Mouse (Mus musculus) cerebellum, postnatal 4 days (tissue): ENCODE results near the gene Dcaf12.

ENCODE experiments used
- DNase-seq, 2 experiments: peaks; one replicate each; pipeline ENCODE4 v3.0.0; 2022; ENCODE audit warnings: low spot score in 2 of 2, mixed read lengths in 1 of 2

The Dcaf12 gene

DNA sequence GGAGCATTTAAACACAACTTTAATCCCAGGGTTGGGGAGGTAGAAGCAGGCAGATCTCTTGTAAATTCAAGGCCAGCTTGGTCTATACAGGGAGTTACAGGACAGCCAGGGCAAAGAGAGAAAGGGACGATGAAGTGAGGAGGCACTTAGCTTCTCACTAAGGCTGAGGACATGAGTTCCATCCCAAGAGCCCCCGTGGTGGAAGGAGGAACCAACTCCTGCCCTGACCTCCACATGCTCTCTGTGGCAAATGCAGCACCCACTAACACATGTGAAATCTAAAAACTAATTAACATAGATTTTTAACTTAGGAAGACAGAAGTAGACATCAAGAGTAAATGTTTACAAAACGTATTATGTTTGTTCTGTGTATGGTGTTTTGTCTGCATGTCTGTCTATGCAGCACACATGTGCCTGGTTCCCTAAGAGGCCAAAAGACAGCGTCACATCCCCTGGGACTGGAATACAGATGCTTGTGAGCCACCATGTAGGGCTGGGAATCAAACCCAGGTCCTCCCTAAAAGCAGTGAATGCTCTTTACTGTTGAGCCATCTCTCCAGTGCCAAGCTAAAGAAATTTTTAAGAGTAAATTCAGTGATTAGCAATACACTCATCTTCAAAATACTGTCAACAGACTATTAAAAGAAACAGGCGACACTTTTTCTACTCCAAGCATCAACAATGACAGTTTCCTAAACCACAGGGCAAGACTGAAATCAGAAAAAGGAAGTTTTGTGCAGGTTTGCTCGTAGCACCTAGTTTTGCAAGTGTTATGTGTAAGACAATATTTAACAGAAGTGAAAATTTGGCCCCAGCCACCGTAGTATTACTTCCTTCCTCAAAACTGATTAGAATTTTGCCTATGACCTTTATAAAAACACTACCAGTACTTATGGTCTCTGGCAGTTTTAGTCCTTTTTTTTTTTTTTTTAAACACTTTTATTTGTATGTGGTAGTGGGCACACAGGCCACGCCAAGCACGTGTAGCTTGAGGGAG, 3.8 kb downstream of the Dcaf12 start:
- DNase-seq, result no peak

- DNase-seq, result no peak
These were observed 7.3 kb downstream of the Dcaf12 start for GRCm38 (mm10) chr4:41307406-41307805.

- DNase-seq, result no peak
These were observed 10.4 kb downstream of the Dcaf12 start for GRCm38 (mm10) chr4:41304302-41304701.

- no peak for DNase-seq
These were observed 11.0 kb downstream of the Dcaf12 start for GRCm38 (mm10) chr4:41303671-41304070.

DNA sequence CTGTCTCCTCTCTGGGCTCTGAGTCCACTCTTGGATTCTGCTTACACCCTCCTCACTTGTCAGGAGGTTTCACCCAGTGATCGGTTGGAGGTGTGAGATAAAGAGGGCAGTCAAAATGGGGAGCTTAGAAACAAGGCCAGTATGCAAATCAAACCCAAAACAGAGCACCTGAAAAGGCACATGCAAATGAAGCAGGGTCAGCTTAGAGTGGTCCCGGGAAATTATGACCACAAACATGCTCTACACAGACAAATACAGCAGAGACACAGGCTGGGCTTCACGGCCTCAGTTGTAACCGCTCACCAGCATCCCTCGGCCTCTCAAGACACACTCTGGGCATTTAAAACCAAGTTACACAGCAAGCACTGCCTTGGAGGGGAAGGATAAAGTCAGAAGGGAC, 15.7 kb downstream of the Dcaf12 start:
- DNase-seq, result no peak

DNA sequence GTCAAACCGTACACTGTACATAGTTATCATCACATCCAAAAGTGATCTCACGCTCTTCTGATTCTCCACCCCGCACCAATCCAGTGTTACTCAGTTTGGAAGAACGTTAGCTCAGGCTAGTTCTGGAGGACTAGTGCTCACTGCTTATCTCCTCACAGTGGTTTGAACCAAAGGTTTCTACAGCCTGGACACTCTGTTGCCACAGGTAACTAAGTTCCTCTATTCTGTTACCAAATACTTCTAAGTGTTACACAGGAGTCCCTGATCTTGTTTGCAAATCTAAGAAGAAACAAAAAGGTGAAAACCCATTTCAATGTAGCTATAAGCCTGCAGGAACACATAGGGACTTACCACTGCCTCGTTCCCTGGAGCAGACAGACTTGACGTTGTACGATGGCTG, 18.7 kb downstream of the Dcaf12 start:
- no peak for DNase-seq

DNA sequence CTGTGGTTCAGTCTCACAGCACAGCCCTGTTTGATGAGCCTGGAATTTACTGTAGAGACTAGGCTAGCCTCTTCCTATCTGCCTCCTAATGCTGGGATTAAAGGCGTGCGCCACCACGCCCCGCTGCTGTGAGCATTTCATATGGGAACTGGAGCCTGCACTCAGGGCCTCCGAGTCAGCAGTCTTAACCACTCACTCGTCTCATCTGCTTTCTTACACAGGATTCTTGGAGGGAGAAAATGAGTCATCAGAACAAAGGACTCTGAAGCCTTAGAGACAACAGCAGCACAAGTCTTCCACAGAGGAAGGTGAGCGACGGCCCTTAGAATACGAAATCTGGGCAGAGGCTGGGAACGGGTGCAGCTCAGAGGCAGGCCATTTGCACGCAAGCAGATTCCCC, 19.2 kb downstream of the Dcaf12 start:
- no peak for DNase-seq

DNA sequence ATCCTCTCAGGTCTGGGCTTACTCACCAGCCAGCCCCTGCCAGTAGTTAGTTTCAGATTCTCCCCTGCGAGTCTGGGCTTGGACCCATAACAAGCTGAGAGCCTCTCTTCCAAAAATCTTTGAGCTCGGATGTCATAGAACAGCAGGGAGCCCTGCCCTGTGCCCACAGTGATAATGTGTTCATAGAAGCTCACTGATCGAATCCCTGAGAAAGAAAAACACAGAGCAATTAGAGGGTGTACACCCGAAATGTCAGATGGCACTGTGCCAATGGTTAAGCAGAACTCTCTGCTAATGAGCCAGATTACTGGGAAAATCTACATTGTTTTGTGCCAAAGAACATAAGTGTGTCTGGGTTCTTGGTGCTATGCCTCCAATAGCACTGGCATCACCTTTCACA, 20.8 kb downstream of the Dcaf12 start:
- DNase-seq, result no peak

- DNase-seq, result no peak
These were observed 24.9 kb downstream of the Dcaf12 start for GRCm38 (mm10) chr4:41289802-41290201.

DNA sequence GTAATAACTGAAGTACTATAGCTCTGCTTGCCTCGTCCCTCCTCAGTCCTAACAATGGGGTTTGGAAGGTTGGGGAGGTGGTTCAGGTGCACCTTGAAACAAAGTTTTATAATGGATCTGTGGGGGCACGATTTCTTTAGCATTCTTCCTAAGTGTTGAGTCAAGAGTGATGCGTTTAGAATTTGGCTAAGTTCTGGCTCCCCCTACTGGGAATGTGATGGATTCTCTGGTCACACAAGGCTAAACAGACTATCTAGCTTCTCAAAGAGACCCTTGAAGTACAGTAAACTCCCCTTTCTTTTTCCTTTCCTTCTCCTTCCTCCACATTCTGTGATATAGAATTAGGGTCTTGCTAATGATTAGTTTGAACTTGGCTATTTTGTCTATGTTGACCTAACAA, 28.3 kb downstream of the Dcaf12 start:
- no peak for DNase-seq

DNA sequence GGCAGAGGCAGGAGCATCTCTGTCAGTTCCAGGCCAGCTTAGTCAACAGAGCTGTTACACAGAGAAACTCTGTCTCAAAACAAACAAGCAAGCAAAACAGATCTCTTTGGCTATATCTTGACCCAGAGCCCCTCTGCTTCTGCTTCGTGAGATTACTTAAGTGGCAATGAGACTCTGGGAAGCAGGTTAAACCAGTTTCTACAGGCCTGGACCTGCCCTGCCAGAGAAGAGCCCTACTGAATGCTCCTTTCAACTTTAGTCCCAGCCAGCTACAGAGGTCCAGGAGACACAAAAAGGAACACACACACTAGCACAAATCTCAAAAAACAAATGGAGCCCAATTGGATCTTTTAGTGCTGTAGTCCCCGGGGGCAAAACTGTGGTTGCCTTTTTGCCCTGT, 30.6 kb downstream of the Dcaf12 start:
- no peak for DNase-seq

DNA sequence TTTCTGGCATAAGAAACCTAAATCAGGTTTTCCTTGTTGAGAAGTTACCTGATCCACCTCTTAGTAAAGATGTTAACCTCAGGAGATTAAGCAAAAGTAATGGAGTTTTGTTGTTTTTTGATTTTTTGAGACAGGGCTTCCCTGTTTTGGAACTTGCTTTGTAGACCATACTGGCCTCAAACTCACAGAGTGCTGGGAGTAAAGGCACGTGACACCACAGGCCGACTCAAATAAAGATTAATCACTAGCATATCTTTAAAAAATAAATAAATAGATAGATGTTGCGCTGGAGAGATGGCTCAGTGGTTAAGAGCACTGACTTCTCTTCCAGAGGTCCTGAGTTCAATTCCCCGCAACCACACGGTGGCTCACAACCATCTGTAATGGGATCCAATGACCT, 38.8 kb downstream of the Dcaf12 start:
- DNase-seq, result no peak

DNA sequence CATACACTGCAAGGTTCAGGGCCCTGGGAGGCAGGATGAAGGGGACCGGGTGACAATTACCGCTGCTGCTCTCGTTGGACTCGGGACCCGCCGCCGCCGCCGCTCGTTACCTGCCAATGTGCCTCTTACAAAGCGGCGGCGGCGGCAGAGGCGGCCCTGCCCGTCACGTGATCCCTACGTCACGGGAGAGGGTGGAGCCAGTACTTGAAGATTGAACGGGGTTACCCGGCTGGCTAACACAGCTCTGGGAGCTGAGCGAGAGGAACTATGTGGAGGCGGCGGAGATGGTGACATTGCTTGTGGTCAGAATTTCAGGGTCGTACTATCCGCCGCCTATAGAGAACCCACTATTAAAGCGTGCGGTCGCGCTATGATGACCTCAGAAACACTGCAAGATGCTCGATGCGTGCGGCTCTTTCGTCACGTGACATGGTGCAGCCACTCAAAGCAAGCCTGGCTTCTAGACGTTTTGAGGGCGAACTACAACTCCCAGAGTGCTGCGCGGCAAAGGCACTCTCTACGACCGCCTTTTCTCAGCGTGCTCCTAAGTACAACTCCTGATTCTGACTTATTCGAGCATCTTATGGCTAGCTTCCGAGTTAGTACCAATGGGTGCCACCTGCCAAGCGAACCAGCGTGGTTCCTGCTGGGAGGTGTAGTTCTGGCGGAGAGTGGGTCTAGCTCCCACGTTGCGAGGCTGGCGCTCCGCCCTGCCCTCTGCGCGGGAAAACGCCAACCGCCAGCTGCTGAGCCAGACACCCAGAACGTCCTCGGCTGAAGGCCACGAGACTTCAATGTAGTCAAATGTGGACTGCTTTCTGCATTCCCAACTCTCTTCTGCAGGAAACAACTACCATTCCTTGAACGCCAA, 39.5 kb downstream of the Dcaf12 start, which contains the start of gene Ubap2:
Gene Ubap2, minus strand, starts transcription at position 165 of the 871 bp plus-strand sequence.
- DNase-seq, result peak; percentile 89 to 94

GRCm38 (mm10) chr4:41274377-41274979, 40.2 kb downstream of the Dcaf12 start:
- no peak for DNase-seq

- DNase-seq, result no peak
These were observed 46.6 kb downstream of the Dcaf12 start for GRCm38 (mm10) chr4:41268133-41268532.

GRCm38 (mm10) chr4:41266350-41266749, 48.3 kb downstream of the Dcaf12 start:
- DNase-seq, result no peak

DNA sequence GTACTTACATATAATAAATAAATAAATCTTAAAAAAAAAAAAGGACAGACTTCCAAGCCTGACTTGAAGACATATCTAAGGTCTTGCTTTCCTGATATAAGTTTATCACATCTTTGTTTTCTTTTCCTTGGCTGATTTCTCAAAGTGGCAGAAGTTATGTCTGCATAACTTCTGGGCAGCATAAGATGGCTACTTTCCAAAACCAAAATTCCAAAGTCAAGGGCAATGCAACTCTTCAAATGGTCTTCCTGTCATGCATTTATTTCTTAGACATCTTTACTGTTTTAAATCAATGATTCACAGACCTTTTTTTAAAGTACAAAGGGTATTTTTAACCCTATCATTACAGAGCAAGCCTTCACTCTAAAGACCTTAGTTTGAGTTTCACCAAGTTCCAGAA, 54.0 kb downstream of the Dcaf12 start:
- DNase-seq, result no peak

- no peak for DNase-seq
These were observed 55.7 kb downstream of the Dcaf12 start for GRCm38 (mm10) chr4:41259019-41259418.

- DNase-seq, result no peak
These were observed 56.9 kb downstream of the Dcaf12 start for GRCm38 (mm10) chr4:41257752-41258151.

DNA sequence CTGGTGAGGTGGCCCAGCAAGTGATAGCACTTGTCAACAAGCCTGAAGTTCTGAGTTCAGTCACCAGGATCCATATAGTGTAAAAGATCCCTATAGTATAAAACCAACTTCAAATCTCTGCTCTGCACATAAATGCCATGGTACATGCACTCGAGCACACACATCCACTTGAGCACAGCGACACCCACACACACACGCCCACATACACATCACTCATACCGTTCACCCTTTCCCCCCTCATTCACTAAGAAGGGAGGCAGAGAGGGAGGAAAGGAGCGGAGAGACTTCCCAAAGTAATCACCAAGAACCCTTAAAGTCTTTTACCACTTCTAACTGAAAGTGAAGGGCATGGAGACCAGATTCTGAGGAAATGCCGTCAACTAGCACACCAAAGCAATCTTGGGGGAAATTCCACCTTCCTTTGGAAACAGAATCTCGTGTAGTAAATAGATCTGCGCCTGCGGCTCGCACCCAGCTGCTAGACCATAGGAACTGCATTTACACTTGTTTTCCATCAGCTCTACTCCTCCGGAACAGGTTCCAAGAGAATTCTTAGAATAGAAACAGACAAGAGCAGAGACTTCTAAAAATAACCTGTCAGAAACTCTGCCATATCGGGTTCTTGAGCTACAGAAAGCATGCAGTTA, 59.0 kb downstream of the Dcaf12 start:
- DNase-seq, result no peak

GRCm38 (mm10) chr4:41253756-41254155, 60.9 kb downstream of the Dcaf12 start:
- no peak for DNase-seq

DNA sequence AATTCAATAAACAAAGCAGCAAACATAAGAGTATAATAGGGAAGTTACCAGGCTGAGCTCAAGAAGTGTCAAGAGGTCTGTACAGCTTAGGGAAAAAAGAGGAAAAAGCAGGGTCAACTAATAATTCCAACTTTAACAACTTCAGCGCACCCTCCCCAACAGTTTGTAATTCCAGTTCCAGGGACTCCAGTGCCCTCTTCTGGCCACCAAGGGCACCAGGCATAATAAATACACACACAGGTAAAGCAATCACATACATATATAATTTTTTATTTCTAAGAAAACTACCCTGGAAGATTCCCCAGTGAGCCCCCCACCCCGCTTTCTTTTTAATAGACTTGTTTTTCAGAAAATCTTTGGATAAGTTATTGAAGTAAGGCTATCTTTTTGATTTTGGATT, 69.3 kb downstream of the Dcaf12 start:
- no peak for DNase-seq
